Mouse (Mus musculus) hindbrain, embryonic 11.5 days (tissue): ENCODE data around the gene C1ql1. TPM values are rescaled to one million over a fixed set of nuclear protein-coding genes. Genes with fewer than 3 reads are reported as not detected.

Experiments used
- ATAC-seq: fragments of 200-750 bp; cut with Nextera tagmentation; 2 replicates; pipeline ENCODE4 v1.8.0; 2017; ENCODE audit warnings: mild to moderate bottlenecking, moderate TSS enrichment, moderate library complexity; ENCODE audit not compliant: low FRiP score
- DNase-seq: peaks from one replicate; pipeline ENCODE4 v3.0.0-alpha.2; 2015; ENCODE audit warnings: low spot score
- H3K27ac ChIP-seq: fragments of 300-500 bp; sonication (generic); 2 replicates; pipeline ENCODE4 v1.5.1; 2014; ENCODE audit warnings: mild to moderate bottlenecking, low read depth, low read length
- H3K27me3 ChIP-seq: fragments of 300-500 bp; sonication (generic); 2 replicates; pipeline ENCODE4 v1.6.1; 2014; ENCODE audit warnings: mild to moderate bottlenecking, low read length, moderate library complexity, mixed read lengths; ENCODE audit not compliant: control insufficient read depth, insufficient read depth
- H3K36me3 ChIP-seq: fragments of 300-500 bp; sonication (generic); 2 replicates; pipeline ENCODE4 v1.6.1; 2014; ENCODE audit warnings: mild to moderate bottlenecking, low read length, moderate library complexity, mixed read lengths; ENCODE audit not compliant: control insufficient read depth, insufficient read depth
- H3K4me1 ChIP-seq: fragments of 300-500 bp; sonication (generic); replicated peaks from 2 replicates; pipeline ENCODE4 v1.6.1; 2014; ENCODE audit warnings: low read length, mixed read lengths; ENCODE audit not compliant: control insufficient read depth, insufficient read depth
- H3K4me2 ChIP-seq: fragments of 300-500 bp; sonication (generic); replicated peaks from 2 replicates; pipeline ENCODE4 v1.6.1; 2014; ENCODE audit warnings: mild to moderate bottlenecking, low read depth, low read length
- H3K4me3 ChIP-seq: fragments of 300-500 bp; sonication (generic); 2 replicates; pipeline ENCODE4 v1.5.1; 2014; ENCODE audit warnings: low read depth, low read length
- H3K9ac ChIP-seq: fragments of 300-500 bp; sonication (generic); 2 replicates; pipeline ENCODE4 v1.6.1; 2014; ENCODE audit warnings: low read depth, low read length
- H3K9me3 ChIP-seq: fragments of 300-500 bp; sonication (generic); 2 replicates; pipeline ENCODE4 v1.6.1; 2016; ENCODE audit warnings: low read length; ENCODE audit not compliant: control insufficient read depth
- WGBS: fragments of 180-500 bp; shearing (Covaris S2); extraction: QIAGEN DNeasy Blood & Tissue Kit; methylation state at CpG from one replicate; pipeline ENCODE4 v1.1.7; 2014; 5-methylcytosine and 5-hydroxymethylcytosine counted together
- polyA plus RNA-seq: library from polyadenylated mRNA; unstranded; fragments of >200 nt; fragmentation: Nextera tagmentation; extraction: Ambion mirVana; gene quantifications from 2 replicates; pipeline ENCODE4 v1.2.1, GENCODE M21; 2014

Gene C1ql1
- polyA plus RNA-seq, 1 experiment from 2014 or later, result 11.0 TPM

- no peak overlapping the region; the same call in 1 of the 2 replicates for H3K4me3 ChIP-seq
- H3K9me3 ChIP-seq, result no peaks in the 10 kb centered on the region
- H3K4me1 ChIP-seq, result peaks cover 7% of the 10 kb centered on the region
- H3K27me3 ChIP-seq, result no peaks in the 10 kb centered on the region; the same call in 1 of the 2 replicates
- ATAC-seq, result peak; percentile 39
- no peaks in the 10 kb centered on the region for H3K36me3 ChIP-seq
- peak; percentile 63 for DNase-seq
- WGBS, result 18% methylated on average over 24 of the region's 24 CpGs
- peak overlapping the region; percentile 49 for H3K9ac ChIP-seq
- peak overlapping the region; percentile 87 for H3K27ac ChIP-seq
- H3K4me2 ChIP-seq, result peak overlapping the region; percentile 38
These were observed 17.5 kb upstream of the C1ql1 start for GRCm38 (mm10) chr11:102963855-102964546.

- Histone ChIP-seq H3K4me1 (peaks cover 7% of the 10 kb centered on the region), H3K4me2 (peak overlapping the region; percentile 38), H3K27ac (peak overlapping the region; percentile 87), H3K9ac (peak overlapping the region; percentile 49), H3K4me3 (peak overlapping the region; percentile 10), H3K27me3 (no peaks in the 10 kb centered on the region; the same call in 1 of the 2 replicates), H3K9me3 (no peaks in the 10 kb centered on the region), H3K36me3 (no peaks in the 10 kb centered on the region)
- WGBS, result under 1% methylated on average over 16 of the region's 16 CpGs
- ATAC-seq (peak; percentile 80), DNase-seq (peak; percentile 66)
These were observed 16.9 kb upstream of the C1ql1 start for GRCm38 (mm10) chr11:102963246-102963854.

GRCm38 (mm10) chr11:102962861-102963245 lies 16.4 kb upstream of the C1ql1 start:
- Histone ChIP-seq H3K36me3 (no peaks in the 10 kb centered on the region), H3K9ac (0 out of 2 replicates have a peak overlapping the region, but pooled peaks have one; percentile 23), H3K9me3 (no peaks in the 10 kb centered on the region), H3K27me3 (no peaks in the 10 kb centered on the region; the same call in 1 of the 2 replicates), H3K4me1 (peaks cover 7% of the 10 kb centered on the region), H3K4me2 (no peak overlapping the region; the same call in none of the 2 replicates), H3K4me3 (0 out of 2 replicates have a peak overlapping the region, but pooled peaks have one; percentile 10), H3K27ac (peak overlapping the region; percentile 87)
- WGBS, result 24% methylated on average over 7 of the region's 7 CpGs
- no peak for DNase-seq
- ATAC-seq, result no peak

GRCm38 (mm10) chr11:102961082-102961481 lies 14.6 kb upstream of the C1ql1 start:
- ATAC-seq, result no peak
- 90% methylated on average over 4 of the region's 4 CpGs for WGBS
- no peaks in the 10 kb centered on the region for H3K9me3 ChIP-seq
- no peaks in the 10 kb centered on the region for H3K36me3 ChIP-seq
- no peaks in the 10 kb centered on the region for H3K27me3 ChIP-seq
- H3K27ac ChIP-seq, result no peak overlapping the region
- no peak overlapping the region for H3K9ac ChIP-seq
- DNase-seq, result no peak
- no peak overlapping the region for H3K4me3 ChIP-seq
- H3K4me2 ChIP-seq, result no peak overlapping the region
- peaks cover 13% of the 10 kb centered on the region for H3K4me1 ChIP-seq

GRCm38 (mm10) chr11:102958870-102959269 lies 12.4 kb upstream of the C1ql1 start:
- Histone ChIP-seq H3K4me2 (no peak overlapping the region), H3K27me3 (no peaks in the 10 kb centered on the region), H3K27ac (no peak overlapping the region), H3K9me3 (no peaks in the 10 kb centered on the region), H3K9ac (no peak overlapping the region), H3K4me1 (peaks cover 12% of the 10 kb centered on the region), H3K4me3 (no peak overlapping the region), H3K36me3 (no peaks in the 10 kb centered on the region)
- WGBS, result 84% methylated on average over 1 of the region's 1 CpGs
- no peak for ATAC-seq
- DNase-seq, result no peak

- Histone ChIP-seq H3K27ac (no peak overlapping the region), H3K4me3 (no peak overlapping the region), H3K4me2 (no peak overlapping the region), H3K9me3 (no peaks in the 10 kb centered on the region), H3K9ac (no peak overlapping the region), H3K36me3 (no peaks in the 10 kb centered on the region), H3K27me3 (no peaks in the 10 kb centered on the region), H3K4me1 (peaks cover 8% of the 10 kb centered on the region)
- DNase-seq (no peak), ATAC-seq (no peak)
- 80% methylated on average over 6 of the region's 6 CpGs for WGBS
These were observed 11.9 kb upstream of the C1ql1 start for GRCm38 (mm10) chr11:102958431-102958830.

GRCm38 (mm10) chr11:102957692-102958091 lies 11.2 kb upstream of the C1ql1 start:
- no peak overlapping the region for H3K4me3 ChIP-seq
- 85% methylated on average over 8 of the region's 8 CpGs for WGBS
- H3K4me2 ChIP-seq, result no peak overlapping the region
- no peaks in the 10 kb centered on the region for H3K36me3 ChIP-seq
- DNase-seq, result no peak
- no peak for ATAC-seq
- H3K4me1 ChIP-seq, result peaks cover 10% of the 10 kb centered on the region
- H3K27ac ChIP-seq, result peak overlapping the region; percentile 81; the same call in 1 of the 2 replicates
- H3K9me3 ChIP-seq, result no peaks in the 10 kb centered on the region
- no peaks in the 10 kb centered on the region for H3K27me3 ChIP-seq
- H3K9ac ChIP-seq, result no peak overlapping the region

GRCm38 (mm10) chr11:102956962-102957614 lies 10.6 kb upstream of the C1ql1 start:
- Histone ChIP-seq H3K36me3 (no peaks in the 10 kb centered on the region), H3K9me3 (no peaks in the 10 kb centered on the region), H3K4me3 (no peak overlapping the region), H3K4me2 (no peak overlapping the region), H3K4me1 (peaks cover 11% of the 10 kb centered on the region), H3K9ac (no peak overlapping the region), H3K27me3 (no peaks in the 10 kb centered on the region), H3K27ac (peak overlapping the region; percentile 81)
- ATAC-seq (peak; percentile 53), DNase-seq (peak; percentile 50)
- WGBS, result 52% methylated on average over 16 of the region's 16 CpGs
